Mouse (Mus musculus) heart, adult 2 months (tissue): ENCODE results near the gene Clstn2.

ENCODE experiments used
- CTCF ChIP-seq: fragments of 200-600 bp; IDR thresholded peaks from 2 replicates; pipeline ENCODE4 v1.8.1; 2022; ENCODE audit warnings: antibody characterized with exemption, mild to moderate bottlenecking, moderate library complexity
- POLR2A ChIP-seq: fragments of 200-500 bp; IDR thresholded peaks from 2 replicates; pipeline ENCODE4 v1.6.1; 2011; ENCODE audit warnings: mild to moderate bottlenecking, low read depth, low read length, control low read depth; ENCODE audit not compliant: insufficient read depth

DNA sequence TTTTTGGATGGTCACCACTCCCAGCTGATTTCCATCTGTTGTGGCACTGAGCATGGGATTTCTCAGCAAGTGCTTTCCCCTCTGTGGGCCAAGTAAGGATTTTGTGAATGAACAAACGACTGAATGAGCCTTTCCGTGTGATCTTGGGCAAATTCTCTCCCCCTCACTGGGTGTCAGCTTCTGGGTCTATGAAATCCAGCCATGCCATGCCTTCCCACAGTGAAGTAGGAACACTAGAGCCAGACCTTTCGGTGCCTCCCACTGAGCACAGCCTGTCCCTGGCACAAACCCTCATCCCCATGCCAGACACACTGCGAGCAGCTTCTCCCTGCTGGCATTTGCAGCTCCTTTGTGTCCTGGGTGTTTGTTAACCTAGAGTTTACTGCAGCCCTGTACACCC, 347.3 kb downstream of the Clstn2 start:
- no peak for TF ChIP-seq POLR2A
- no peak for TF ChIP-seq CTCF
